Mouse (Mus musculus): ENCODE data around the gene Acadm.

- TF ChIP-seq CTCF (IDR thresholded peaks at IDR 0.05; ENCODE audit: low read depth, low read length), result no peak
- TF ChIP-seq POLR2A (IDR thresholded peaks at IDR 0.05; ENCODE audit: extremely low read depth, insufficient read depth, low read length), result no peak
These were observed 49.0 kb downstream of the Acadm start for GRCm38 (mm10) chr3:153895454-153895853.
